Mouse (Mus musculus): ENCODE results near the gene Gm45337. TPM values are rescaled to one million over a fixed set of nuclear protein-coding genes. Genes with fewer than 3 reads are reported as not detected.

Gene Gm45337
- total RNA-seq, 4 experiments from 2014 or later = not detected

DNA sequence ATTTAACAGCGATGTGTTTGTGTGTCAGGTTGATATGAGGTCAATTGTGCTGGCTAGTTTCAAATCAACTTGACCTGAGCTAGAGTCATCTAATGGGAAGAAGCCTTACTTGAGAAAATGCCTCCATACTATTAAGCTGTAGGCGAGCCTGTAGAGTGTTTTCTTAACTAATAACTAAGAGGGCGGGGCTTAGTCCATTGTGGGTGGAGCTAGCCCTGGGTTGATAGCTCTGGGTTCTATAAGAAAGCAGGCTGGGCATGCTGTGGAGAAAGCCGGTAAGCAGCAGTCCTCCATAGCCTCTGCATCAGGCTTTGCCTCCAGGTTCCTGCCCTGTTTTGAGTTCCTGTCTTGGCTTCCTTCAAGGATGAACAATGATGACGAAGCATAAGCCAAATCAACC is 39.7 kb downstream of the Gm45337 start:
- no peak for DNase-seq (ENCODE audit: low spot score in 2 of 2)

DNA sequence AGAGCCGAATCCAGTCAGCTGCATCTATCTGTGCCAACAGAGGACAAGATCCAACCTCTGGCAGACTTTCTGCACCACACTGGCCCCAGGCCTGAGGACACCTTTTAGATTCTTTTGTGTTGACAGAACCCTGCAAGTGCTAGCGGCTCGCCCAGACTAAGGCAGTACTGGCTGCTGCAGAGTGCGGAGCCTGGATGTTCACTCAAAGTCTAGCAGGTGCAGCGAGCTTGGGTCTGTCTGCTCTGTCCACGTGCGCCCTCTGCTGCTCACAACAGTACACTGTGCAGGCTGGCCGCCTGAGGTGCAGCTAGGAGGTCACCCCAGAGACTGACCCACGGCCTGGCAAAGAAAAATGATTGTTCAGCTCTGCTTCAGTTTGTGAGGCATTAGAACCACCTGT is 46.6 kb downstream of the Gm45337 start:
- DNase-seq (ENCODE audit: low spot score in 2 of 2) = no peak

DNA sequence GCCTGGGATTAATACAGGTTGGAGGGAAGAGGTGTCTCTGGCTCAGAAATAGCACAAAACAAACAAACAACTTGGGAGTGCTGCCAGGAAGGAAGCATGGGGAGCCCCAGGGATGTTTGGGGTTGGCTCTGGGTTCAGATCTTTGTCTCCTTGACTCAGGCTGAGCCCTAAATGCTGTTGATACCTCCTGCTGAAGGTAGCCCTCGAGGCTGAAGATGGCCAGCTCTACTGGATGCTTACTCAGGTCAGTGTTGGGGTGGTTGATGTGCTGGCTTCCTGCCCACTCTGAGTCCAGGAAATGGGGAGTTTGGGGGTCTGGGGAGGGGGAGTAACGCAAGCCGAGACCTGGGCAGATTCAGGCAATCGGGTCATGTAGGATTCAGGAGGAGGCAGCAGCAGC is 47.7 kb downstream of the Gm45337 start:
- DNase-seq (ENCODE audit: low spot score in 2 of 2) = no peak

DNA sequence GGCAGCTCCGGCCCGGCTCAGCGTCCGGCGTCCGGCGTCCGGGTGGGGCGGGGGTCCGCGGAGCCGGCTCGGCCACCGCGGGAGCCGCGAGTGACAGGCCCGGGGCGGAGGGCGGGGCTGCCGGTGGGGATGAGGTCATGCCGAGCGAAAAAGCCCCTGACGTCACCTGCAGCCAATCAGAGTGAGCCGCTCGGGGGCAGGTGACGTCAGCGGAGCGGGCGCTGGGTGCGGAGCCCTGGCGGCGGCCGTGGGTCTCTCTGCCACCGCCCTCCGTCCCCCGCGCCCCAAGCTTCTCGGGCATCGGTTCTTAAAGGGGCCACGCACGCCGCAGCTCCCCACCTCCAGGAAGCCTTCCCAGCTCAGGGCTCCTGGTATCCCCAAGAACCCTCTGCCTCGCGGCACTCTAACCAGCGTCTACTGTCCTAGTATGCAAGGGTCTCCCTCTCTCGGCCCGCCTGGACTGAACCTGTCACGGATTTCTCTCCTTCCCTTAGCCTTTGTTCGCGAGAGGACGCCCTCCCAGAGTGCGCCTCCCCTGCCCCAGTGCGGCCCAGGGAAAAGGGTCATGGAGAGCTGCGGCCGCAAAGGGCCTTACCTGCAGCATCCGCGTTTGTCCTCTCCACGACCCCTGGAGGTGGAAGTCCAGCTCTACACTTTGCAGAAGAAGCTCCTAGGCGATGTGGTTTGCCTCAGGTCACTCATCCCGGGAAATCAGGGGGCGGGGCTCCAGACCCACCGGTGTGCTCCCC is 49.0 kb downstream of the Gm45337 start, which contains the start of gene Dusp8:
Gene Dusp8 (minus strand): TSS at position 661 of the 749 bp plus-strand sequence.
- DNase-seq (ENCODE audit: low spot score in 2 of 2) = peak; percentile 85 to 93

DNA sequence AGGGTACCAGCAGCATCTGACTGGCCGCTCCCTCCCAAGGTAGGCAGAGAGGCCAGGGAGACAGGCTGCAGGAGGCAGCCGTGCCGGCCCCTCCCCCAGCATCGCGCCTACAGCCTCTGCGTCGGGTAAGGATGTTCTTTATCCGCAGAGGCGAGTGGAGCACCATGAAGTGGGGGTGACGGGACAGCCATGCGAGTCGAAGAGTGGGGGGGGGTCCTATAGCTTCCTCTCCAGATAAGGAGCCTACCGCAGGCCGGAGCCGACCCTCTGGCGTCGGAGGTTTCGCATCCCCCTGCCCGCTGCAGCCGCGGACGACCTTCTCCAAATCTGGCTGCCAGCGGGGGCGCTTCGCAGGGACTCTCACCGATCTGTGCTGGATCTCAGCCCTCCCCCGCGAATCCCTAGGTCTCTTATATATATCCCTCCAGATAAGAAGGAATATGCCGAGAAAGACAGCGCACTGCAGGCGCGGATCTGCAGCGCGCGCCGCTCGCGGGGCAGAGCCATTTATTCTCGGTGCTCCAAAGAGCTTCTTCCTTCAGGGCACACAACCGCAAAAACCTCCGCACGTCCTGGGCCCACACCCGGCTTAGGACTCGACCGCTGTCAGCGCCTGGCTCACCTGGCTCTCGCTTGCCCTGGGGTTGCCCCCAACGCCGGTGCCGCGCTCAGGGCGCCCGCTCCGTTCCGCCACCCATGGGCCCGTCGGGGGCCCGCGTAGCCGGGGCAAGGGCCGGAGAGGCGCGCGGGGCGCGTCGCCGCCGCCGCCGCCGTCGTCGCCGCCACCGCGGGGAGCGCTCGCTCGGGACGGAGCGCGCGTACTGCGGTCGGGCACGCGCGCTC is 49.9 kb downstream of the Gm45337 start:
- peak in 1 of 2 experiments; percentile 78 for DNase-seq (ENCODE audit: low spot score in 2 of 2)

DNA sequence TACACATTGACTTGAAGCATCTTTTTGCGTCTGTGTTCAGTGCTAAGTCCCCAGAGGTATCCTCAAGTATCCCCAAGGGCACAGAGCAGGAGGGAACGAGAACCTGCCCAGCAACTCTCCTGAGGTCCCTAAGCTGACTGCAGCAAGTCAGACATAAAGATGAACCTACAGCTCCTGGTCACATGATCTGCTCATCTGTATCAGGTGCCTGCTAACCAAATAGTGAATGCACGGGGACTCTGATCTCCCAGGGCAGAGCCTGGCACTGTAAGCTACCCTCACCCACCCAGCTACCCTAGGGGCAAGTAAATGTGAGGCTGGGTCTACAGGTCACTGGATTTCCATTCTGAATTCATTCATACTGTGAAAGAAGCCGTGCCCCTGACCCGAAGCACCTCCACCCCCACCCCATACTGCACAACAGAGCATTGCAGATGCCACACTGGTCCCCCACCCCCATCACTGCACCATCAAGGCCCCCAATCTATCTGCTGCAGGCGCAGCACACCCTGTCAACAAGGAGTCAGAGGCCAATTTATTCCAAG is 50.6 kb downstream of the Gm45337 start:
- DNase-seq (ENCODE audit: low spot score in 2 of 2) = no peak

Other genes with a start within 250 kb of the Gm45337 start
- 100 to 1,000 TPM; 107 to 115 (median 111) TPM for gene Tollip, start 226.1 kb downstream of the Gm45337 start, total RNA-seq (2022)
- gene Brsk2, start 194.9 kb downstream of the Gm45337 start, total RNA-seq (2022) = 100 to 1,000 TPM; 190 to 209 (median 202) TPM
- 10 to 100 TPM; 32.6 to 34.9 (median 33.7) TPM for gene Mob2, start 83.5 kb downstream of the Gm45337 start, total RNA-seq (2022)
- gene Dusp8, start 48.8 kb downstream of the Gm45337 start, total RNA-seq (2022) = 100 to 1,000 TPM; 127 to 151 (median 133) TPM
- gene Gm45618, start 23.9 kb downstream of the Gm45337 start, total RNA-seq (2022) = not detected
- not detected for gene Gm39115, start 8.6 kb downstream of the Gm45337 start, total RNA-seq (2022)
- gene Gm29735, start 12.5 kb upstream of the Gm45337 start, total RNA-seq (2022) = not detected
- not detected for gene Gm4553, start 21.1 kb upstream of the Gm45337 start, total RNA-seq (2022)
- not detected for gene Krtap5-2, start 31.4 kb upstream of the Gm45337 start, total RNA-seq (2022)
- not detected for gene Gm10153, start 45.8 kb upstream of the Gm45337 start, total RNA-seq (2022)
- not detected for gene Krtap5-3, start 56.8 kb upstream of the Gm45337 start, total RNA-seq (2022)
- not detected for gene Gm7579, start 67.3 kb upstream of the Gm45337 start, total RNA-seq (2022)
- not detected for gene Krtap5-5, start 85.4 kb upstream of the Gm45337 start, total RNA-seq (2022)
- gene Gm40460, start 96.5 kb upstream of the Gm45337 start, total RNA-seq (2022) = not detected
- gene Gm2431, start 113.7 kb upstream of the Gm45337 start, total RNA-seq (2022) = not detected
- gene Gm4559, start 129.8 kb upstream of the Gm45337 start, total RNA-seq (2022) = not detected
- not detected for gene Krtap5-1, start 152.5 kb upstream of the Gm45337 start, total RNA-seq (2022)
- not detected for gene Krtap5-4, start 158.9 kb upstream of the Gm45337 start, total RNA-seq (2022)
- 10 to 100 TPM; 30.9 to 34.5 (median 31.7) TPM for gene Ifitm10, start 229.1 kb upstream of the Gm45337 start, total RNA-seq (2022)
- 10 to 100 TPM in 2 of 4 experiments, 1 to 10 TPM in 1, not detected in 1; 2.2 to 24.0 (median 19.7) TPM for gene Gm49369, start 238.1 kb upstream of the Gm45337 start, total RNA-seq (2022)
- gene Ctsd, start 243.4 kb upstream of the Gm45337 start, total RNA-seq (2022) = 1,000 to 10,000 TPM in 1 of 4 experiments, 100 to 1,000 TPM in 3; 328 to 1,203 (median 591) TPM